Mouse (Mus musculus) heart, postnatal 0 days (tissue): ENCODE measurements at regions not wholly inside any gene's neighbourhood (a gene's known extent, or its start where the extent isn't known, plus 50 kb on each side); places are given as distances from the start of the nearest gene placed in this dataset.
"Not testable (repeated sequence)": the region's sequence is repeated elsewhere in the genome, so short reads cannot be mapped to it uniquely, and the experiment has no call there.

Experiments used
- ATAC-seq: fragments of 200-750 bp; cut with Nextera tagmentation; 2 replicates; pipeline ENCODE4 v1.8.0; 2017; ENCODE audit warnings: low read depth, moderate number of reproducible peaks, moderate library complexity; ENCODE audit not compliant: insufficient read depth
- DNase-seq: peaks from one replicate; pipeline ENCODE4 v3.0.0-alpha.2; 2016; ENCODE audit warnings: low spot score
- H3K27ac ChIP-seq: fragments of 300-500 bp; sonication (generic); 2 replicates; pipeline ENCODE4 v1.5.1; 2014; ENCODE audit warnings: low read depth, mild to moderate bottlenecking
- H3K27me3 ChIP-seq: fragments of 300-500 bp; sonication (generic); 2 replicates; pipeline ENCODE4 v1.6.1; 2014; ENCODE audit warnings: low read length, mixed read lengths; ENCODE audit not compliant: control insufficient read depth, insufficient read depth
- H3K36me3 ChIP-seq: fragments of 300-500 bp; sonication (generic); replicated peaks from 2 replicates; pipeline ENCODE4 v1.6.1; 2014; ENCODE audit warnings: low read length, mixed read lengths; ENCODE audit not compliant: control insufficient read depth, insufficient read depth
- H3K4me1 ChIP-seq: fragments of 300-500 bp; sonication (generic); 2 replicates; pipeline ENCODE4 v1.6.1; 2014; ENCODE audit warnings: antibody characterized with exemption; ENCODE audit not compliant: control insufficient read depth, insufficient read depth
- H3K4me2 ChIP-seq: fragments of 300-500 bp; sonication (generic); 2 replicates; pipeline ENCODE4 v1.6.1; 2014; ENCODE audit warnings: low read depth, mild to moderate bottlenecking, low read length, moderate library complexity
- H3K4me3 ChIP-seq: fragments of 300-500 bp; sonication (generic); 2 replicates; pipeline ENCODE4 v1.5.1; 2014; ENCODE audit warnings: low read depth, low read length
- H3K9ac ChIP-seq: fragments of 300-500 bp; sonication (generic); replicated peaks from 2 replicates; pipeline ENCODE4 v1.6.1; 2014; ENCODE audit warnings: low read depth, low read length, mixed read lengths
- H3K9me3 ChIP-seq: fragments of 300-500 bp; sonication (generic); replicated peaks from 2 replicates; pipeline ENCODE4 v1.6.1; 2016; ENCODE audit warnings: low read length; ENCODE audit not compliant: control insufficient read depth
- CTCF ChIP-seq: IDR thresholded peaks from 2 replicates; pipeline ENCODE4 v1.5.1; 2016; ENCODE audit warnings: antibody characterized with exemption, control low read depth, low read depth
- EP300 ChIP-seq: IDR thresholded peaks from 2 replicates; pipeline ENCODE4 v1.6.1; 2016; ENCODE audit warnings: antibody characterized with exemption, low read depth
- WGBS: fragments of 180-500 bp; shearing (Covaris S2); extraction: QIAGEN DNeasy Blood & Tissue Kit; methylation state at CpG from one replicate; pipeline ENCODE4 v1.1.7; 2014; 5-methylcytosine and 5-hydroxymethylcytosine counted together

DNA sequence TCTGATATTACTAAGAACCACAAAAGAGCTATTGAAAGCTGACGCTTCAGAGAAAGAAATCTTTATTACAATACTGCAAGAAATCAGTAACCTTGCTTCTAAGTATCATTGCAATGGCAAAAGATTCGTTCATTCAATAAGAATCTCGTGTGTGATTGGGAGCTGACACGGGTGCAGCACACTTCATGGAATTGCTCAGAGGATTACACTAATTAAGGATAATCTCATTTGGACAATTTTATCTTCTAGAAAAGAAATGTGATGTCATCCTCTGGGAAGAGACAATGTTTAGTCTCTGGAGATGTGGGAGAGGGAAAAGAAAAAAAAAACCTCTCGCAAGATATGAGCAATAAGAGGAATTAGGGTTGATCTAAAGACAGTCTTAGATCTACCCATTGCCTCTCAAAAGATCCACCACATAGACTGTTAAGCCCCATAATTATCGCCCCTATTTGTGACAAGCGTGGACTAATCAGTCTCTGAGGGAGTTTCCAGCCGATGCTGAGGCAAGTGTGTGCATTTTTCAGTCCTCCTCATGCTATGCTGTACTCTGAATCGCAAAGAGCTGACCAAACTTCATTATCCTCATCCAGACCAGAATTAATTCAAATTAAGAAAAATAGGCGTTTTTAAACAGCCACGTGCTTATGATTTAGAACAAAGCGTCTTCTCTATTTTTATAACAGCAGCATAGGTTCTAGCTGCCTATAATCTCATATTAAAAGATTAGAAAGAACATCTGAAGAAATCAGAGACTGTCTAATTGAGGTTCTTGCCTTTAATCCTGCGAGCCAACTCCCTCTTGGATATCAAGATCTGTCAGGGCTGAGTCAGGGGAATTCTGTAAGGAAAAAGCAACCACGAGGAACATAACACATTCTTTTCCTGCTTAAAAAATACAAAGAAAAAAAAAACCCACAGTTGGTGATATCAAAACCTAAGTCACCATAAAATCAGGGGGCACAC lies 271.1 kb upstream of the Ednrb start:
- TF ChIP-seq CTCF = no peak
- TF ChIP-seq EP300 = no peak
- H3K4me2 ChIP-seq = no peak overlapping the region
- ATAC-seq (no peak), DNase-seq (no peak)
- no peak overlapping the region for H3K9ac ChIP-seq
- H3K27ac ChIP-seq = no peak overlapping the region
- H3K9me3 ChIP-seq = no peaks in the 10 kb centered on the region
- no peaks in the 10 kb centered on the region for H3K36me3 ChIP-seq
- H3K4me1 ChIP-seq = no peaks in the 10 kb centered on the region
- H3K4me3 ChIP-seq = no peak overlapping the region
- 74% methylated on average over 14 of the region's 14 CpGs for WGBS
- no peaks in the 10 kb centered on the region for H3K27me3 ChIP-seq

DNA sequence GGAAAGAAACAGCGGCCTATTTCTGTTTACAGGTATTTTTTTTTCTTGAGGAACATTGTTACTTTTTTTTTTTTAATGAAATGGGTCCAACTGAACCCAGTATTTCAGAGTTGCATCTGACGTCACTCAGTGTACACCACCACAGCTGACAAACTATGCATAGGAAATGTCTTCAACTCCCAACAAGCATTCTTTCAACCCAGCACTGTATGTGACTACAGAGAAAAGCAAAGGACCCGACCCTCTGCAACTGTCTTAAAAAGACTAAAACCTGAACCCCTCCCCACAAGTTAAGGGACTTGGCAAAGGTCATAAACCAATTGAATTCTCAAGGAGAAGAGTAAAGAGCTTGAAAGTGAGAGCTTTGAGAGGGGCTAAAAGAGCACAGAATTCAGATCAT lies 270.0 kb upstream of the Ednrb start:
- ATAC-seq (no peak), DNase-seq (no peak)
- H3K9me3 ChIP-seq = no peaks in the 10 kb centered on the region
- TF ChIP-seq EP300 = no peak
- no peak for TF ChIP-seq CTCF
- 63% methylated on average over 3 of the region's 3 CpGs for WGBS
- no peaks in the 10 kb centered on the region for H3K27me3 ChIP-seq
- H3K4me2 ChIP-seq = no peak overlapping the region
- no peaks in the 10 kb centered on the region for H3K4me1 ChIP-seq
- no peak overlapping the region for H3K27ac ChIP-seq
- H3K9ac ChIP-seq = no peak overlapping the region
- no peaks in the 10 kb centered on the region for H3K36me3 ChIP-seq
- H3K4me3 ChIP-seq = no peak overlapping the region

DNA sequence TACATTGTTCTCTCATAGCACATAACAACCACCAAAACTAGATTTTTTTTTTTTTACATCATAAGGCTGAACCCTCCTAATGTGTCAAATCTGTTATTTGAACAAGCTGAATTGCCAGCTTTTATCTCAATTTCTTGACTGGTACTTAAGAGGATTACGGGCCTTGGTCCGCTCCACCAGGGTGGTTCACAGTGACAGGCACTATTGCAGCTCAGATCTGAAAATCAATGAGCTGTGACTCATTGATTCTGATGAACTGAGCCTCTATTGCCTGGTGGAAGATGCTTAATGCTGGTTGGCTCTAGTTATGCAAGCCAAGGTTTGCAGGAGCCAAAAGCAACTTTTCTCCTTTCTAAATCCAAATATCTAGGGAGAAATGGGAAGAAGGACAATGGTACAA lies 269.2 kb upstream of the Ednrb start:
- ATAC-seq (no peak), DNase-seq (no peak)

DNA sequence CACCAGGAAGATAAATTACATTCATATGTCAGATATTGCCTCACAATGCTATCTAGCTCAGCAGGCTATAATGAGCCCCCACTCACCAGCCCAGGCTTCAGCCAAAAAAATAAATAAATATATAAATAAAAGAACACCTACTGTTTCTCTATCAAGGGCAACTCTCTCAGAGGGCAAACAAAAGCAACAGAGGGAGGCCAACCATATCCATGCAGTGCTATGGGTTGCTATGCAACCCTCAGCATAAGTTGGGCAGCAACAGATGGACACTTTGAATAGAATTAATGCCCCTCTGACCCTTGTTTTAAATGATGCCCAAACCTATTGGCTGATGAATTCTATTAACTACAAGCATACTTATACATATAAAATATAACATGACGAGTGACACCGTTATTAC lies 242.2 kb upstream of the Ednrb start:
- WGBS = 92% methylated on average over 2 of the region's 2 CpGs
- TF ChIP-seq EP300 (no peak), CTCF (no peak)
- no peak overlapping the region for H3K4me3 ChIP-seq

More for the DNA sequence above, 269.2 kb upstream of the Ednrb start:
- H3K9ac ChIP-seq = no peak overlapping the region
- no peak overlapping the region for H3K4me3 ChIP-seq
- H3K4me1 ChIP-seq = no peaks in the 10 kb centered on the region
- no peak for TF ChIP-seq EP300
- TF ChIP-seq CTCF = no peak
- H3K9me3 ChIP-seq = no peaks in the 10 kb centered on the region
- H3K36me3 ChIP-seq = no peaks in the 10 kb centered on the region
- H3K4me2 ChIP-seq = no peak overlapping the region
- H3K27me3 ChIP-seq = no peaks in the 10 kb centered on the region
- 76% methylated on average over 2 of the region's 2 CpGs for WGBS
- H3K27ac ChIP-seq = no peak overlapping the region

DNA sequence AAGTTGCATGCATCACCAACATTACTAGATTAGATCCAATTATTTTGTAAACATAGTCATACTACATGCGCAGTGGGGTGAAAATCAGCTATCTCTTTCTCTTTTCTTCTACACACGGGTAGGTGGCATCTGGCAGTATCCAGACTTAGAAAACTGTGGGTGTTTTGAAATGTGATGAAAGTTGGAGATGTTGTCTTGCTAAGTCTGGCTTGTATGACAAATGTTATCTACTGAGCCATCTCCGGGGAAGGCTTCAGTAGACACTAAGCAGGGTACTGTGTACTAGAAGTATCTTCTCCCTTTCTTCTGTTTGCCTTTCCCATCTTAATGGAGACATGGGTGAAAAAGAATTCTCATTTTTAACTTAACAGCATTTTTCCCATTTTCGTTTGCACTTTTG lies 220.0 kb upstream of the Ednrb start:
- ATAC-seq, H3K9me3 ChIP-seq, H3K4me2 ChIP-seq, H3K27ac ChIP-seq, H3K36me3 ChIP-seq, DNase-seq, H3K4me3 ChIP-seq, H3K4me1 ChIP-seq, H3K9ac ChIP-seq, H3K27me3 ChIP-seq: not testable (repeated sequence)
- WGBS = 31% methylated on average over 1 of the region's 4 CpGs

More for the DNA sequence above, 242.2 kb upstream of the Ednrb start:
- no peak for DNase-seq
- H3K9me3 ChIP-seq = no peaks in the 10 kb centered on the region
- ATAC-seq = no peak
- H3K27me3 ChIP-seq = no peaks in the 10 kb centered on the region
- no peak overlapping the region for H3K4me2 ChIP-seq
- no peak overlapping the region for H3K9ac ChIP-seq
- H3K36me3 ChIP-seq = no peaks in the 10 kb centered on the region
- no peak overlapping the region for H3K27ac ChIP-seq
- H3K4me1 ChIP-seq = no peaks in the 10 kb centered on the region

DNA sequence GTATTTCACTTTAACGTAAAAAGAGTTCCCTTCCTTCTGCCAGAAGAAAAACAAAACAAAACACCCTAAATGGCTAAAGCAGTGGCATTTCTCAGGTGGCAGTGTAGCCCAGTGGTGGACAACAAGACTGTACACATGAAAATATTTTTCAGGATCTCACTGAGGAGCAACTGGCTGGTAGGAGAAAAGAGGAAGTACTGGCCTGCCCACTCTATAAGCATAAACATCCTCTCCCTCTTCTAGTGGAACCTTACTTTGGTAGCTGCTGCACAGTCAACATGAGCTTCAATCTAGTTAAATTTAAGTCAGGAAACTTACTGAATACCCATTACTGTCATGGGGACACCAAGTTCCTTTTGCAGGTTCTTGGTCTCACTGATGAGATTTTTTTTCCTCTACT lies 209.5 kb upstream of the Ednrb start:
- Histone ChIP-seq H3K9ac (no peak overlapping the region), H3K4me1 (no peaks in the 10 kb centered on the region), H3K4me3 (no peak overlapping the region), H3K27ac (no peak overlapping the region), H3K36me3 (no peaks in the 10 kb centered on the region), H3K27me3 (no peaks in the 10 kb centered on the region), H3K9me3 (no peaks in the 10 kb centered on the region), H3K4me2 (no peak overlapping the region)
- no peak for TF ChIP-seq CTCF
- no peak for TF ChIP-seq EP300
- WGBS = 68% methylated on average over 1 of the region's 1 CpGs
- ATAC-seq = no peak
- no peak for DNase-seq
